Mouse (Mus musculus) embryonic facial prominence, embryonic 11.5 days (tissue): Measurements from ENCODE around the gene 2700049A03Rik. TPM values are rescaled to one million over a fixed set of nuclear protein-coding genes. Genes with fewer than 3 reads are reported as not detected.

Source experiments
- ATAC-seq: fragments of 200-750 bp; cut with Nextera tagmentation; replicated peaks from 2 replicates; pipeline ENCODE4 v1.8.0; 2017; ENCODE audit warnings: low read depth; ENCODE audit not compliant: insufficient number of reproducible peaks, low FRiP score, low TSS enrichment
- DNase-seq: peaks from one replicate; pipeline ENCODE4 v3.0.0-alpha.2; 2015; ENCODE audit warnings: low spot score
- H3K27ac ChIP-seq: fragments of 300-500 bp; sonication (generic); replicated peaks from 2 replicates; pipeline ENCODE4 v1.5.1; 2014; ENCODE audit warnings: mild to moderate bottlenecking, low read depth, low read length, control low read depth
- H3K27me3 ChIP-seq: fragments of 300-500 bp; sonication (generic); 2 replicates; pipeline ENCODE4 v1.6.1; 2014; ENCODE audit warnings: mild to moderate bottlenecking, low read length, moderate library complexity, mixed read lengths; ENCODE audit not compliant: control insufficient read depth, insufficient read depth
- H3K36me3 ChIP-seq: fragments of 300-500 bp; sonication (generic); replicated peaks from 2 replicates; pipeline ENCODE4 v1.6.1; 2014; ENCODE audit warnings: low read depth, mild to moderate bottlenecking, low read length, moderate library complexity, mixed read lengths; ENCODE audit not compliant: control insufficient read depth, insufficient read depth
- H3K4me1 ChIP-seq: fragments of 300-500 bp; sonication (generic); 2 replicates; pipeline ENCODE4 v1.6.1; 2014; ENCODE audit warnings: low read length, mixed read lengths; ENCODE audit not compliant: control insufficient read depth, insufficient read depth
- H3K4me2 ChIP-seq: fragments of 300-500 bp; sonication (generic); 2 replicates; pipeline ENCODE4 v1.6.1; 2014; ENCODE audit warnings: low read depth, mild to moderate bottlenecking, control low read depth, low read length, moderate library complexity
- H3K4me3 ChIP-seq: fragments of 300-500 bp; sonication (generic); 2 replicates; pipeline ENCODE4 v1.5.1; 2014; ENCODE audit warnings: low read depth, low read length, control low read depth
- H3K9ac ChIP-seq: fragments of 300-500 bp; sonication (generic); replicated peaks from 2 replicates; pipeline ENCODE4 v1.6.1; 2014; ENCODE audit warnings: mild to moderate bottlenecking, control low read depth, low read length
- H3K9me3 ChIP-seq: fragments of 300-500 bp; sonication (generic); replicated peaks from 2 replicates; pipeline ENCODE4 v1.6.1; 2016; ENCODE audit warnings: mild to moderate bottlenecking, low read length, inconsistent platforms, mixed read lengths; ENCODE audit not compliant: control insufficient read depth
- WGBS: fragments of 180-500 bp; shearing (Covaris S2); extraction: QIAGEN DNeasy Blood & Tissue Kit; methylation state at CpG from one replicate; pipeline ENCODE4 v1.1.7; 2014; 5-methylcytosine and 5-hydroxymethylcytosine counted together
- polyA plus RNA-seq: library from polyadenylated mRNA; unstranded; fragments of >200 nt; fragmentation: Nextera tagmentation; extraction: Ambion mirVana; gene quantifications from 2 replicates; pipeline ENCODE4 v1.2.1, GENCODE M21; 2014

Gene 2700049A03Rik
- polyA plus RNA-seq, 1 experiment from 2014 or later, result 19.0 TPM

DNA sequence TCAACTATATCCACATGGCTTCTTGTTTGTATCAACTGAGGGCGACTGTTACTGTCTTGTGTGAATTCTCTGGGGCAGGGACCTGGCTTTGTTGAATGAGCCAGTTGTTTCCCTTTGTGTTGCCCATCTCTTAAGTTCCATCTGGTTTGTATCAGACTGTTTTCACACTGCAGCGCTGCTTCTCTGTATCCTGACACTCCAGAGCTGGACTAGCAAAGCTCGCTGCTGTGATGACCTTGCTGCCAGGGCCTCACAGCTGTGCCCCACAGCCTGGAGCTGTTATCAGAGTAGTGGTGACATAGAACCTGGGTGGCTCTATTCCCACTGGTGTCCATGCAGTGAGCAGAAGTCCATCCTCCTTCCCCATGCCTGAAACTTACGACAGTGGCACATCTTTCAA is 91.1 kb downstream of the 2700049A03Rik start:
- H3K36me3 ChIP-seq, result no peaks in the 10 kb centered on the region; the same call in 1 of the 2 replicates
- no peaks in the 10 kb centered on the region for H3K27me3 ChIP-seq
- 33% methylated on average over 4 of the region's 4 CpGs for WGBS
- H3K4me1 ChIP-seq, result peaks cover 2% of the 10 kb centered on the region; the same call in 1 of the 2 replicates
- ATAC-seq, result no peak
- H3K9me3 ChIP-seq, result no peaks in the 10 kb centered on the region
- H3K9ac ChIP-seq, result no peak overlapping the region
- no peak overlapping the region for H3K4me3 ChIP-seq
- H3K4me2 ChIP-seq, result no peak overlapping the region
- peak; percentile 75 for DNase-seq
- no peak overlapping the region for H3K27ac ChIP-seq

DNA sequence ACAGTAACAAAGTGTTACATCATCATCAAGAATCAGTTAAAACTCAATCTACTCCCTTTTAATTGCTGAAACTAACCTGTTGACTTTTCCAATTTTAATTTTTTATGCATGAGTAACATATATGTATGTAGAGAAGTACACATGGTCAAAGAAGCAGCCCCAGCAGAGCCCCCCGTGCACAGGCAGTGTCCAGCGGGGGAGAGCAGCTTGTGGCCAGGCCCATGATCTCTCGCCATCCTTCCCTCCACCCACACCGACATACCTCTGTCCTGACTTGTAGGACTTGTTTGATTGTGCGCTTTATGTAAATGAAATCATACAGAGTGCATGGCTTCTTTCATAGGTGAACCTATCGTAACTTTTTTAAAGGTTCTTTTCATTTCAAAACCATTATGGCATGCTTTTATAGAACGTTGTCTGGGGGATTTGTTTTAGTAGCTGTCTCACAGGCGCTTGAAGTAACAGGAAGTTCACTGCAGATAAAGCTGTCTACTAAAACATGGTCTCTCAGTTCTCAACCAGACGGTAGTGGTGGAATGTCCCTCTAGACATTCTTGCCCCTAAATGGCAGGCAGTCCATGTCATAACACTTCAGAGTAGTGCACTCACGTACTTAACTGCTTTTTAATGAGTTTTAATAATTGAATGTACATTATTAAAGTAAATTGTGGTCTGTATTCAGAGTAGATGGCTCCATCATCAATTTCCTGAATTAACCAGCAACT is 92.4 kb downstream of the 2700049A03Rik start:
- no peak for DNase-seq
- Histone ChIP-seq H3K36me3 (no peaks in the 10 kb centered on the region; the same call in 1 of the 2 replicates), H3K27me3 (no peaks in the 10 kb centered on the region), H3K4me1 (peaks cover 2% of the 10 kb centered on the region; the same call in 1 of the 2 replicates), H3K9me3 (no peaks in the 10 kb centered on the region), H3K4me2 (no peak overlapping the region), H3K9ac (no peak overlapping the region), H3K4me3 (no peak overlapping the region), H3K27ac (no peak overlapping the region)
- ATAC-seq, result no peak
- WGBS, result 62% methylated on average over 10 of the region's 10 CpGs

DNA sequence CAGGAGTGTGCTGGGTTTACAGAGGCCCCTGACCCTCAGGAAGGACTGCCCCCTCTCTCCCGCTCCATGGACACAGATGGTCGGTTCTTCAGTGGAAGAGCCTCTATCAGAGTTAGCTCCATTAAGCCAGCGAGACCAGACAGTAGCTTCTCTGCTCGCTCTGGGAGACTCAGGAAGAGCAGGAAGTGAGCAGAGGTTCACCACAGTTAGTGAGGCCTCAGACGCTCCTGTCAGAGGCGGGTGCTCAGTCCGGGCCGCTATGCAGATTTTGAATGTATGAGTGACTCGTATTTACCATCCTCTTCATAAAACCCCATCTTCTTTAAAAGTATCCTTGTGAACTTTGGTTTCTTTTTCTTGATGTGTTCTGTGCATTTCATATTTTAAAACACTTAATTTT is 94.9 kb downstream of the 2700049A03Rik start:
- no peaks in the 10 kb centered on the region for H3K27me3 ChIP-seq
- 84% methylated on average over 9 of the region's 9 CpGs for WGBS
- peaks cover 2% of the 10 kb centered on the region; the same call in 1 of the 2 replicates for H3K4me1 ChIP-seq
- no peak for DNase-seq
- H3K4me3 ChIP-seq, result no peak overlapping the region
- no peak for ATAC-seq
- no peak overlapping the region for H3K27ac ChIP-seq
- H3K9ac ChIP-seq, result no peak overlapping the region
- H3K36me3 ChIP-seq, result no peaks in the 10 kb centered on the region
- no peaks in the 10 kb centered on the region for H3K9me3 ChIP-seq
- H3K4me2 ChIP-seq, result no peak overlapping the region

DNA sequence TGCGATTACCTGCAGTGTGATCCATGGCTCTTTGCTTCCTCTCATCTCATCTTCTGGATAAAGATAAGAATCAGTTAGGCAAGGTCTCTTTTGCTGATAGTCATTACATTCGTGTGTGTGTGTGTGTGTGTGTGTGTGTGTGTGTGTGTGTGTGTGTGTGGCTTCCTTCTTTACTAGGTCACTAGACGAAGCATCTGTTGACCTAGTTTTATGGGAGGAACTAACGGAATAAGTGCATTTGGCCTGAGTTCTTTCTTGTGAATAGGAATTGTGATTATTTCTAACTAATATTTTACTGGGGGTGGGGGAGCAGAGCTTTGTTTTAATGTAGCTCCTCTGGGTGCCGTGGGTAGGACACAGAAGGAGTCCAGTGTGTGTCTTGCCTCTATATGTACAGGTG is 96.8 kb downstream of the 2700049A03Rik start:
- no peak overlapping the region for H3K4me2 ChIP-seq
- H3K9me3 ChIP-seq, result no peaks in the 10 kb centered on the region
- peaks cover under 1% of the 10 kb centered on the region; the same call in 1 of the 2 replicates for H3K4me1 ChIP-seq
- H3K36me3 ChIP-seq, result no peaks in the 10 kb centered on the region
- ATAC-seq, result no peak
- no peak overlapping the region for H3K4me3 ChIP-seq
- no peak overlapping the region for H3K9ac ChIP-seq
- no peak for DNase-seq
- no peaks in the 10 kb centered on the region for H3K27me3 ChIP-seq
- no peak overlapping the region for H3K27ac ChIP-seq
- 87% methylated on average over 5 of the region's 5 CpGs for WGBS

DNA sequence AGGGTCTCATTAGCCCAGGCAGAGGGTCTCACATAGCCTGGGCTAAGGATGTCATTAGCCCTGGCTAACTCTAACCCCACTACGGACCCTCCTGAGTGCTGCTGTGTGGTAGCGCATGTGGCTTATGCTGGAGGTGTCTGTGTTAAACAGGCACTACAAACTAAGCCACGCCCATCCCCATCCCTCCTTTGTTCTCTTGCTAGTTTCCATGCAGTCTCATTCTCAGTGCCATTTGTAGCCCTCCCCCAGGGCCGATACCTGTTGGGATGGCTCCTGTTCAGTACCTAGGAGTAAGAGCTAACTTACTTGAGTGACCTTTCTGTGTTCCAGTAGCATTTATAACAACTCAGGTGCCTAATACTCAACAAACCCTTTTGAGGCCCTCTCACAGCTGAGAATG is 100.4 kb downstream of the 2700049A03Rik start:
- Histone ChIP-seq H3K9me3 (peaks cover 3% of the 10 kb centered on the region), H3K27me3 (no peaks in the 10 kb centered on the region), H3K27ac (no peak overlapping the region), H3K9ac (no peak overlapping the region), H3K36me3 (peaks cover under 1% of the 10 kb centered on the region; the same call in 1 of the 2 replicates), H3K4me1 (no peaks in the 10 kb centered on the region), H3K4me3 (no peak overlapping the region), H3K4me2 (no peak overlapping the region)
- no peak for DNase-seq
- 90% methylated on average over 4 of the region's 4 CpGs for WGBS
- ATAC-seq, result no peak

DNA sequence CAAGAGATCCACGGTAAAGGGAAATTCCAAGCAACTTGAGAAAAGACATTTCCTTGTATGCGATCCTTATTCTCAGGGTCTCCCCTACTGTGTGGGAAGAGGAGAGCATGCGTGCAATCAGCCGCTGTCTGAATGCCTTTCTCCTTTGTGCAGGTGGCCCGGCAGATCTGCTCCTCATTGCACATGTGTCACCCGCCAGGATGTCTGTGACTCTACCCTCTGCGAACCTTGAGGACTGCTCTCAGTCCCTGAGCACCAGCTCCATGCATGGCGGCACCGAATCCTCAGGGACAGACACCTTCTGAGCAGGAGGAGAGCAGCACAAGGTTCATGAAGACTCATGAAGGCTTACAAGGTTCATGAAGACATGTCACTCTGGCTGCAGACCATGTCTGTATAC is 106.1 kb downstream of the 2700049A03Rik start:
- DNase-seq (no peak), ATAC-seq (no peak)
- H3K9ac ChIP-seq, result no peak overlapping the region
- no peak overlapping the region for H3K4me2 ChIP-seq
- WGBS, result 96% methylated on average over 9 of the region's 9 CpGs
- H3K27ac ChIP-seq, result no peak overlapping the region
- 0 out of 2 replicates have a peak, but pooled peaks cover 2% of the 10 kb centered on the region for H3K4me1 ChIP-seq
- peaks cover 13% of the 10 kb centered on the region for H3K9me3 ChIP-seq
- H3K27me3 ChIP-seq, result no peaks in the 10 kb centered on the region
- peaks cover 15% of the 10 kb centered on the region for H3K36me3 ChIP-seq
- H3K4me3 ChIP-seq, result no peak overlapping the region

DNA sequence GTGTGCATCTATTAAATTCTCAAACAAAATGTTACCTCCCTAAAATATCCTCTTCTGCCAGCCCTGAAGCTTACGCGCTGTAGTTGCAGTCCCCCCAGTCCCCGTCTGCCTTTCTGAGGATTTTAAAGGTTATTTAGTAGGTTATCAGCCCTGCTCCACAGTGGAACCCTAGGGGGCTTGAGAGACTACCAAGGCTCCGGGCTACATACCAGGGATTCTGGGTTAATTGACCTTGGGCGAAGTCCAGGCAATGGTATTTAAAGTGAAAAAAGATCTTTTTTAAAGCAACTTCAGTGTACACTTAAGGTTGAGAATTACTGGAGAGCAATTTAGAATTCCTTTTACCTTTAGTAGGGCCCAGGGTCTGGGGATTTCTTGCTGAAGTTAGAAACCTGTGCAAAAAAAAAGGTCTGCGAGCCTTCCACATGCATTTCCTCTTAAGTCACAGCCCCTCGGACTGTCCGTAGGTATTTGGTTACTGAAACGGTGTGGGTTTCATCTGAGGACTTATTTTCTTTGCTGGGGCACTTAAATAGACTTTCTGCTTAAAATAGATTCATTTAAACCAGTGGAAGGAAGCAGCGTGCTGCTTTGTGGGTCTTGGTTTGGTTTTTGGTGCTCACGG is 108.2 kb downstream of the 2700049A03Rik start:
- Histone ChIP-seq H3K4me2 (no peak overlapping the region), H3K4me3 (no peak overlapping the region), H3K4me1 (0 out of 2 replicates have a peak, but pooled peaks cover 2% of the 10 kb centered on the region), H3K27me3 (no peaks in the 10 kb centered on the region), H3K9ac (no peak overlapping the region), H3K27ac (peak overlapping the region; percentile 43), H3K36me3 (peaks cover 15% of the 10 kb centered on the region), H3K9me3 (peaks cover 13% of the 10 kb centered on the region)
- WGBS, result 37% methylated on average over 11 of the region's 11 CpGs
- ATAC-seq (no peak), DNase-seq (peak; percentile 51)

DNA sequence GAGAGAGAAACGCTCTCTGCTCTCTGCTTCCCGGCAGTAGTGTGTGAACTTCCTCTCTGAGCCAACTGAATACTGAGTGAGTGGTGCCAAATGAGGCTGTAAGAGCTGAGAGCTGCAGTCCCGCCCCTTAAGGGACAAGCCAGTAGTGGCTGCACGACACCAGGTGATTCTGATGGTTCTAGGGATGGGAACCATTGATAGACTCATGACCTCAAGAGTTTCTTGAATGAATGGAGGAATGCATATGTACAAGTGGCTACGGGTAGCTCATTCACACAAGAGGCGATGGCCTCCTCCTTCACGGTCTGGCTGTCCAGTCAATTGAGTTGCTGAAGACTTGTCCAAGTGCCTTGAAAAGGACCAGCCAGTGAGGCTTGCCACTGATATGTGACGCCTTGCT is 110.5 kb downstream of the 2700049A03Rik start:
- 87% methylated on average over 8 of the region's 8 CpGs for WGBS
- H3K9ac ChIP-seq, result no peak overlapping the region
- H3K4me3 ChIP-seq, result no peak overlapping the region
- DNase-seq (no peak), ATAC-seq (no peak)
- H3K4me2 ChIP-seq, result no peak overlapping the region
- H3K4me1 ChIP-seq, result 0 out of 2 replicates have a peak, but pooled peaks cover 2% of the 10 kb centered on the region
- H3K9me3 ChIP-seq, result peaks cover 9% of the 10 kb centered on the region
- H3K27ac ChIP-seq, result no peak overlapping the region
- no peaks in the 10 kb centered on the region for H3K27me3 ChIP-seq
- peaks cover 14% of the 10 kb centered on the region for H3K36me3 ChIP-seq
